Mouse (Mus musculus) granulocyte monocyte progenitor cell, adult 5-6 weeks (primary cell): ENCODE measurements around the gene Ubl7. TPM values are rescaled to one million over a fixed set of nuclear protein-coding genes. Genes with fewer than 3 reads are reported as not detected.

Source experiments
- ATAC-seq: replicated peaks from 2 replicates; pipeline ENCODE4 v1.8.0; 2016; ENCODE audit warnings: mild to moderate bottlenecking, moderate TSS enrichment, inconsistent platforms; ENCODE audit not compliant: poor library complexity, severe bottlenecking
- total RNA-seq, 2 experiments: library from RNA; stranded (forward) in 1 of 2; stranded (reverse) in 1 of 2; fragments of 200-712, 200-1000 nt in 1 of 2; fragments of >200 nt in 1 of 2; fragmentation: Nextera tagmentation in 1 of 2; gene quantifications; 2 replicates each; pipeline ENCODE4 v1.2.3; 2014 to 2017

Gene Ubl7
- total RNA-seq, 2 experiments from 2014 or later, result 19.3 to 113 TPM

- ATAC-seq, result no peak
These were observed 53.2 kb downstream of the Ubl7 start for GRCm38 (mm10) chr9:57963998-57964395.

GRCm38 (mm10) chr9:57964528-57965250, 53.9 kb downstream of the Ubl7 start:
- ATAC-seq, result no peak

- ATAC-seq, result no peak
These were observed 54.8 kb downstream of the Ubl7 start for GRCm38 (mm10) chr9:57965281-57966185.

GRCm38 (mm10) chr9:57967237-57967960, 56.6 kb downstream of the Ubl7 start:
- ATAC-seq, result no peak

GRCm38 (mm10) chr9:57968166-57968771, 57.5 kb downstream of the Ubl7 start:
- peak; percentile 50 for ATAC-seq

GRCm38 (mm10) chr9:57968783-57969542, 58.2 kb downstream of the Ubl7 start:
- no peak for ATAC-seq

- no peak for ATAC-seq
These were observed 59.1 kb downstream of the Ubl7 start for GRCm38 (mm10) chr9:57969736-57970495.

GRCm38 (mm10) chr9:57971413-57971812, 60.6 kb downstream of the Ubl7 start:
- peak; percentile 58 for ATAC-seq

GRCm38 (mm10) chr9:57972141-57972591, 61.4 kb downstream of the Ubl7 start:
- no peak; the same call in 1 of the 2 replicates for ATAC-seq

- ATAC-seq, result no peak
These were observed 62.1 kb downstream of the Ubl7 start for GRCm38 (mm10) chr9:57972776-57973439.

- no peak for ATAC-seq
These were observed 62.8 kb downstream of the Ubl7 start for GRCm38 (mm10) chr9:57973440-57974066.

- ATAC-seq, result no peak; the same call in 1 of the 2 replicates
These were observed 63.4 kb downstream of the Ubl7 start for GRCm38 (mm10) chr9:57974221-57974620.

- no peak for ATAC-seq
These were observed 64.5 kb downstream of the Ubl7 start for GRCm38 (mm10) chr9:57975200-57975821.

- peak; percentile 69 for ATAC-seq
These were observed 67.2 kb downstream of the Ubl7 start for GRCm38 (mm10) chr9:57978025-57978424.

- ATAC-seq, result no peak
These were observed 68.1 kb downstream of the Ubl7 start for GRCm38 (mm10) chr9:57978858-57979257.
